Comparison of ENCODE assay signal across 8 mouse cellular contexts in the genomic region with DNA sequence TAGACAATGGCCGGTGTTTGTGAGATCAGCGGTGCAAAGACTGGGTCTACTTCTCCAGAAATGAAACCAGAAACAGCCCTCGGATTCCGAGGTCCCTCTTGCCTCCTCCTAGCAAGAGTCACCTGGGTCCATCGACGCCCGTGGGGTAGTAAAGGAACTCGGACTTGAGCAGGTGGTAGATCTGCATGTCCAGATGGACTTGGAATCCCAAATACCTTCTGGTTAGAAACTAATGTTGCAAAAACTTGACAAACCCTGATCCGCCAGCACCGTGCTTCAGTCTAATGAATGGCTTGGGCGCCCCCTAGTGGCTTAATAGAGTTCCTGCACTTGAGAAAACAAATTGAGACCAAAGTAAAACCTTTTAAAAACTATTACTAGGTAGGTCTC.
DNase-seq lines count a peak whose midpoint lies in the region; ATAC-seq and TF ChIP-seq lines count a peak whose summit lies in the region.

No protein-coding gene starts in this region.

- peak overlapping the region; percentile 57 for H3K4me2 ChIP-seq in hindbrain, embryonic 13.5 days

- WGBS in hindbrain, embryonic 13.5 days, result 1% methylated on average over 11 of the region's 11 CpGs

- ATAC-seq in Patski, result peak; percentile 36
- ATAC-seq in hindbrain, embryonic 13.5 days (ENCODE audit: low FRiP score), result 0 out of 2 replicates have a peak, but pooled peaks have one; percentile 64

- H3K9me3 ChIP-seq in hindbrain, embryonic 13.5 days, result no peaks in the 10 kb centered on the region

- H3K9ac ChIP-seq in hindbrain, embryonic 13.5 days, result peak overlapping the region; percentile 43; the same call in 1 of the 2 replicates

- H3K27me3 ChIP-seq in Patski, result no peaks in the 10 kb centered on the region
- peaks cover 3% of the 10 kb centered on the region; the same call in 1 of the 2 replicates for H3K27me3 ChIP-seq in hindbrain, embryonic 13.5 days

- TF ChIP-seq CTCF in Patski (IDR thresholded peaks at IDR 0.05), result peak; percentile 84

- peak overlapping the region; percentile 35 for H3K4me3 ChIP-seq in hindbrain, embryonic 13.5 days

- peaks cover 6% of the 10 kb centered on the region for H3K4me1 ChIP-seq in hindbrain, embryonic 13.5 days (replicated peaks)

- no peak for DNase-seq in Patski (ENCODE audit: low read depth, low spot score)
- DNase-seq in cerebellum, adult 9-11 months, result peak; percentile 93
- peak; percentile 60 to 90 for DNase-seq in frontal cortex, adult 2 months (ENCODE audit: extremely low spot score in 1 of 2, low spot score in 1 of 2)
- DNase-seq in layer of hippocampus, postnatal 14 days (ENCODE audit: low spot score in 2 of 2), result peak; percentile 85 to 92
- peak; percentile 80 for DNase-seq in lung, postnatal 14 days
- DNase-seq in retina, adult 2 months (ENCODE audit: low read depth, low spot score), result peak; percentile 45
- peak; percentile 78 for DNase-seq in thymus, postnatal 25 days

- in situ Hi-C loops in Patski (cut with MboI; ENCODE audit: low pct_unique_long_range_greater_than_20kb), result no loop called here

- no peaks in the 10 kb centered on the region for H3K36me3 ChIP-seq in hindbrain, embryonic 13.5 days

- CTCF ChIA-PET in Patski (lab: Charles Lee), result no interaction called here

- POLR2A ChIA-PET in Patski (lab: Charles Lee), result no interaction called here

- H3K27ac ChIP-seq in hindbrain, embryonic 13.5 days, result 0 out of 2 replicates have a peak overlapping the region, but pooled peaks have one; percentile 3
